Mouse (Mus musculus) embryonic facial prominence, embryonic 11.5 days (tissue): ENCODE data around the gene Stim2. TPM values are rescaled to one million over a fixed set of nuclear protein-coding genes. Genes with fewer than 3 reads are reported as not detected.
A peak's percentile ranks its signal among the peaks of the same experiment; 100 is the strongest.

Experiments
- ATAC-seq: fragments of 200-750 bp; cut with Nextera tagmentation; replicated peaks from 2 replicates; pipeline ENCODE4 v1.8.0; 2017; ENCODE audit warnings: low read depth; ENCODE audit not compliant: insufficient number of reproducible peaks, low FRiP score, low TSS enrichment
- DNase-seq: peaks from one replicate; pipeline ENCODE4 v3.0.0-alpha.2; 2015; ENCODE audit warnings: low spot score
- H3K27ac ChIP-seq: fragments of 300-500 bp; sonication (generic); replicated peaks from 2 replicates; pipeline ENCODE4 v1.5.1; 2014; ENCODE audit warnings: mild to moderate bottlenecking, low read depth, low read length, control low read depth
- H3K27me3 ChIP-seq: fragments of 300-500 bp; sonication (generic); 2 replicates; pipeline ENCODE4 v1.6.1; 2014; ENCODE audit warnings: mild to moderate bottlenecking, low read length, moderate library complexity, mixed read lengths; ENCODE audit not compliant: control insufficient read depth, insufficient read depth
- H3K36me3 ChIP-seq: fragments of 300-500 bp; sonication (generic); replicated peaks from 2 replicates; pipeline ENCODE4 v1.6.1; 2014; ENCODE audit warnings: low read depth, mild to moderate bottlenecking, low read length, moderate library complexity, mixed read lengths; ENCODE audit not compliant: control insufficient read depth, insufficient read depth
- H3K4me1 ChIP-seq: fragments of 300-500 bp; sonication (generic); 2 replicates; pipeline ENCODE4 v1.6.1; 2014; ENCODE audit warnings: low read length, mixed read lengths; ENCODE audit not compliant: control insufficient read depth, insufficient read depth
- H3K4me2 ChIP-seq: fragments of 300-500 bp; sonication (generic); 2 replicates; pipeline ENCODE4 v1.6.1; 2014; ENCODE audit warnings: low read depth, mild to moderate bottlenecking, control low read depth, low read length, moderate library complexity
- H3K4me3 ChIP-seq: fragments of 300-500 bp; sonication (generic); 2 replicates; pipeline ENCODE4 v1.5.1; 2014; ENCODE audit warnings: low read depth, low read length, control low read depth
- H3K9ac ChIP-seq: fragments of 300-500 bp; sonication (generic); replicated peaks from 2 replicates; pipeline ENCODE4 v1.6.1; 2014; ENCODE audit warnings: mild to moderate bottlenecking, control low read depth, low read length
- H3K9me3 ChIP-seq: fragments of 300-500 bp; sonication (generic); replicated peaks from 2 replicates; pipeline ENCODE4 v1.6.1; 2016; ENCODE audit warnings: mild to moderate bottlenecking, low read length, inconsistent platforms, mixed read lengths; ENCODE audit not compliant: control insufficient read depth
- WGBS: fragments of 180-500 bp; shearing (Covaris S2); extraction: QIAGEN DNeasy Blood & Tissue Kit; methylation state at CpG from one replicate; pipeline ENCODE4 v1.1.7; 2014; 5-methylcytosine and 5-hydroxymethylcytosine counted together
- polyA plus RNA-seq: library from polyadenylated mRNA; unstranded; fragments of >200 nt; fragmentation: Nextera tagmentation; extraction: Ambion mirVana; gene quantifications from 2 replicates; pipeline ENCODE4 v1.2.1, GENCODE M21; 2014

The Stim2 gene
- polyA plus RNA-seq, 1 experiment from 2014 or later: 18.6 TPM

DNA sequence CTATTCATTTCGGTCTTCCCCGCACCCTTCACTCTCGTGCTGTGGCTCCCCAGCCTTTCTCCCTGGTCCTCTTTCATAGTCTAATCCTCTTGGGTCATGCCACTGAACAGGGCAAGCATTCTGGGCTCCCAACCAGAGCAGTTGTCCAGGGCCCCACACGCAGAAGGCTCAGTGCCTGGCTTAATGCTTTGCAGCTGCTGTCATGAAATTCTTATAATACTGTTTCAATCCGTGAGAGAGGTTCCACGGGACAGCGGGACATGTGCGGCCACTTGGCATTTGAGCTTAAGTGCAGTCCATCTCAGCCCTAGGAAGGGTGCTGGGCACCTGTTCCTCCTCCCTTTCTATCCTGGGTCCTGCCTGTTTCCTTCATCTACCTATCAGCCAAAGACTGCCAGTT lies 21.2 kb upstream of the Stim2 start:
- DNase-seq: no peak
- no peak overlapping the region for H3K4me2 ChIP-seq
- H3K27ac ChIP-seq: no peak overlapping the region
- no peak overlapping the region for H3K4me3 ChIP-seq
- no peaks in the 10 kb centered on the region for H3K36me3 ChIP-seq
- H3K9ac ChIP-seq: no peak overlapping the region
- H3K9me3 ChIP-seq: no peaks in the 10 kb centered on the region
- no peaks in the 10 kb centered on the region for H3K27me3 ChIP-seq
- no peaks in the 10 kb centered on the region for H3K4me1 ChIP-seq
- 82% methylated on average over 8 of the region's 8 CpGs for WGBS
- ATAC-seq: no peak

GRCm38 (mm10) chr5:53983358-53983757 lies 14.9 kb upstream of the Stim2 start:
- Histone ChIP-seq H3K36me3 (no peaks in the 10 kb centered on the region), H3K4me3 (no peak overlapping the region), H3K4me1 (no peaks in the 10 kb centered on the region), H3K27ac (no peak overlapping the region), H3K4me2 (no peak overlapping the region), H3K9me3 (no peaks in the 10 kb centered on the region), H3K27me3 (no peaks in the 10 kb centered on the region), H3K9ac (no peak overlapping the region)
- DNase-seq (no peak), ATAC-seq (no peak)
- WGBS: 92% methylated on average over 4 of the region's 4 CpGs

DNA sequence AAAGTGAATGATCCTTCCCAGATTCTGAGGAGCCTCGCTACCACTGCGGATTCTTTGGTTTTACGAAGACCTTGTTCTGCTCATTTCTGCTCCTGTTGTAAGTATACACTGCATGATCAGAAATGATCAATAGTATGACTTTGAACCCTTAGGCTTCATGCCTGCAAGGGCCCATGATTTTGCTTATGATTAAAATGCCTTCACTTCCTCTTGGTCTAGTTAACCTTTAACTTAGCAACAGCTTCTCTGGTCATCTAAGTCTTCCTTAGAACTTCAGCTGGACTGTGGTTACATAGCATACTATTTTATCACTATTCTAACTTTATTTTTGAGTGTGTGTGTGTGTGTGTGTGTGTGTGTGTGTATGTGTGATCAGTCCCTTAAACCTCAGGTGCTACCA lies 12.7 kb upstream of the Stim2 start:
- WGBS: 91% methylated on average over 3 of the region's 3 CpGs
- H3K4me1 ChIP-seq: no peaks in the 10 kb centered on the region
- no peak overlapping the region for H3K27ac ChIP-seq
- H3K4me3 ChIP-seq: no peak overlapping the region
- no peak for DNase-seq
- no peak overlapping the region for H3K4me2 ChIP-seq
- no peaks in the 10 kb centered on the region for H3K9me3 ChIP-seq
- no peak for ATAC-seq
- H3K9ac ChIP-seq: no peak overlapping the region
- no peaks in the 10 kb centered on the region for H3K36me3 ChIP-seq
- H3K27me3 ChIP-seq: no peaks in the 10 kb centered on the region

GRCm38 (mm10) chr5:53987496-53987895 lies 10.8 kb upstream of the Stim2 start:
- ATAC-seq: no peak
- H3K4me2 ChIP-seq: no peak overlapping the region
- no peak overlapping the region for H3K9ac ChIP-seq
- H3K4me1 ChIP-seq: no peaks in the 10 kb centered on the region
- H3K27ac ChIP-seq: no peak overlapping the region
- no peaks in the 10 kb centered on the region for H3K27me3 ChIP-seq
- no peak for DNase-seq
- H3K9me3 ChIP-seq: no peaks in the 10 kb centered on the region
- no peaks in the 10 kb centered on the region for H3K36me3 ChIP-seq
- WGBS: 78% methylated on average over 1 of the region's 1 CpGs
- no peak overlapping the region for H3K4me3 ChIP-seq

- WGBS: 86% methylated on average over 1 of the region's 1 CpGs
- no peak overlapping the region for H3K4me3 ChIP-seq
- no peaks in the 10 kb centered on the region for H3K9me3 ChIP-seq
- DNase-seq (no peak), ATAC-seq (no peak)
- H3K27me3 ChIP-seq: no peaks in the 10 kb centered on the region
- no peak overlapping the region for H3K27ac ChIP-seq
- no peak overlapping the region for H3K4me2 ChIP-seq
- no peaks in the 10 kb centered on the region for H3K4me1 ChIP-seq
- no peak overlapping the region for H3K9ac ChIP-seq
- no peaks in the 10 kb centered on the region for H3K36me3 ChIP-seq
Measured at GRCm38 (mm10) chr5:53988053-53988452, 10.2 kb upstream of the Stim2 start.

- ATAC-seq (no peak), DNase-seq (no peak)
- peaks cover 2% of the 10 kb centered on the region; the same call in 1 of the 2 replicates for H3K4me1 ChIP-seq
- WGBS: 62% methylated on average over 7 of the region's 7 CpGs
- H3K27me3 ChIP-seq: no peaks in the 10 kb centered on the region
- H3K27ac ChIP-seq: no peak overlapping the region
- H3K9me3 ChIP-seq: no peaks in the 10 kb centered on the region
- H3K4me2 ChIP-seq: no peak overlapping the region
- H3K36me3 ChIP-seq: no peaks in the 10 kb centered on the region
- H3K9ac ChIP-seq: no peak overlapping the region
- H3K4me3 ChIP-seq: no peak overlapping the region
Measured at GRCm38 (mm10) chr5:53992616-53993015, 5.7 kb upstream of the Stim2 start.

DNA sequence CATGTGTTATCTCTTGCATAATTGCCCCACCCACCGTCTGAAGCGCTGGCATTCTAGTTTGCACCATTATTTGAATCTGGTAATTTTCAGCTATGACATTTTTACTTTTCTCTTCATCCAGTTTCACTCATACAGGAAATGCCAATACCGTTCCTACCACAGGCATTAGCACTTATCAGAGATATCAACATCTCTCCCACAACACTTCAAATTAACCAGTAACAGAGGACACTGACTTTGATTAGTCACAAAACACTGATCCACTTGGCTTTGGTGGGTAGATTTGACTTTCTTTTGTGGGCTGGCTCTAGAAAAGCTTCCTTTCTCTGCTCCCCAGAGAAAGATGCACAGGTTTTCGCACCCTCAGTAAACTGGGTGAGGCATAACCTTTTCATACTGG lies 3.7 kb upstream of the Stim2 start:
- no peak overlapping the region for H3K4me2 ChIP-seq
- no peak for DNase-seq
- no peak overlapping the region for H3K9ac ChIP-seq
- no peak overlapping the region for H3K27ac ChIP-seq
- no peaks in the 10 kb centered on the region for H3K27me3 ChIP-seq
- no peaks in the 10 kb centered on the region for H3K9me3 ChIP-seq
- peaks cover 2% of the 10 kb centered on the region; the same call in 1 of the 2 replicates for H3K4me1 ChIP-seq
- ATAC-seq: no peak
- no peaks in the 10 kb centered on the region for H3K36me3 ChIP-seq
- no peak overlapping the region for H3K4me3 ChIP-seq
- WGBS: 69% methylated on average over 4 of the region's 4 CpGs

DNA sequence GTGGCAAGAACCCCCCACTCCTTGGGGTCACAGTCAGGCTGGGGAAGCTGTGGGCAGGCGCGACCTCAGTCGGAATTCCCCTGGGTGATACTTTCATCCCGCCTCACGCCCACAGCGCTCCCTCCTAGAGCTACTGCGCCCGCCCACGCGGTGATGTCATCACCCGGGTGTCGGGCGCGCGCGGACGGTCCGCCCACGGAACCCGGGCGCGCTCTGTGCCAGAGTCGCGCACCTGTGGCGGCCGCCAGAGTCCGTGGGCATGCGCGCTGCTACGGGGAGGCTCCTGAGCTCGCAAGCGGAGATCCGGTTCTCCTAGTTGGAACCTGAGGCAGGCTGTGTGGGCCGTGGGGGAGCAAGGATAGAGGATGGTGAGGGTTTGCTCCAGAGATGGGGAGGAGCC lies 3.0 kb upstream of the Stim2 start:
- Histone ChIP-seq H3K9me3 (no peaks in the 10 kb centered on the region), H3K27me3 (no peaks in the 10 kb centered on the region), H3K4me2 (peak overlapping the region; percentile 87), H3K9ac (peak overlapping the region; percentile 64), H3K4me3 (peak overlapping the region; percentile 45), H3K27ac (no peak overlapping the region), H3K4me1 (peaks cover 2% of the 10 kb centered on the region; the same call in 1 of the 2 replicates), H3K36me3 (no peaks in the 10 kb centered on the region)
- DNase-seq: peak; percentile 64
- ATAC-seq: peak; percentile 8; the same call in 1 of the 2 replicates
- WGBS: 0% methylated on average over 34 of the region's 34 CpGs
